Mouse (Mus musculus) G1E (cell line): ENCODE measurements at regions not wholly inside any gene's neighbourhood (a gene's known extent, or its start where the extent isn't known, plus 50 kb on each side); places are given as distances from the start of the nearest gene placed in this dataset.

ENCODE experiments used
- ATAC-seq: 2 replicates; pipeline ENCODE4 v1.8.0; 2016; ENCODE audit warnings: mild to moderate bottlenecking; ENCODE audit not compliant: insufficient number of reproducible peaks, poor library complexity, low FRiP score, severe bottlenecking; ENCODE audit errors: extremely low read depth
- DNase-seq: peaks from one replicate; pipeline ENCODE4 v3.0.0; 2012; ENCODE audit warnings: low spot score
- H3K27me3 ChIP-seq: 2 replicates; pipeline ENCODE4 v1.6.1; 2012; ENCODE audit warnings: mild to moderate bottlenecking, low read length, inconsistent platforms; ENCODE audit not compliant: insufficient read depth
- H3K36me3 ChIP-seq: replicated peaks from 2 replicates; pipeline ENCODE3; 2012; ENCODE audit warnings: mild to moderate bottlenecking, inconsistent platforms
- H3K4me1 ChIP-seq: 2 replicates; pipeline ENCODE4 v1.6.1; 2012; ENCODE audit warnings: low read depth, low read length, inconsistent platforms, mixed read lengths; ENCODE audit not compliant: insufficient read depth
- H3K4me3 ChIP-seq: 2 replicates; pipeline ENCODE4 v1.5.1; 2012; ENCODE audit warnings: low read depth, mild to moderate bottlenecking, inconsistent platforms, low read length, moderate library complexity, mixed read lengths
- H3K9me3 ChIP-seq: replicated peaks from 2 replicates; pipeline ENCODE4 v1.6.1; 2012; ENCODE audit warnings: inconsistent platforms
- CTCF ChIP-seq: IDR thresholded peaks from 2 replicates; pipeline ENCODE4 v1.5.1; 2012; ENCODE audit warnings: low read depth, low read length, inconsistent platforms, mixed read lengths
- GATA1 ChIP-seq: IDR thresholded peaks from 2 replicates; pipeline ENCODE4 v1.6.1; 2012; ENCODE audit warnings: borderline replicate concordance, low read length, inconsistent platforms, mixed read lengths
- GATA2 ChIP-seq: IDR thresholded peaks from 2 replicates; pipeline ENCODE4 v1.6.1; 2012; ENCODE audit warnings: low read depth, low read length, inconsistent platforms, borderline replicate concordance
- POLR2AphosphoS5 ChIP-seq: IDR thresholded peaks from 2 replicates; pipeline ENCODE4 v1.6.1; 2012; ENCODE audit warnings: low read depth, low read length, inconsistent platforms; ENCODE audit not compliant: insufficient replicate concordance
- TAL1 ChIP-seq: conservative IDR thresholded peaks from 2 replicates; pipeline ENCODE4 v1.6.1; 2012; ENCODE audit warnings: low read depth, low read length, inconsistent platforms, mixed read lengths

GRCm38 (mm10) chr1:137262806-137263370 lies 302.6 kb upstream of the Nr5a2 start:
- Histone ChIP-seq H3K4me1 (no peaks in the 10 kb centered on the region), H3K9me3 (peaks cover 44% of the 10 kb centered on the region), H3K36me3 (no peaks in the 10 kb centered on the region), H3K4me3 (no peak overlapping the region), H3K27me3 (no peaks in the 10 kb centered on the region)
- no peak for ATAC-seq
- no peak for TF ChIP-seq CTCF
- no peak for TF ChIP-seq TAL1
- TF ChIP-seq POLR2AphosphoS5, result no peak
- no peak for TF ChIP-seq GATA1
- TF ChIP-seq GATA2, result no peak
- DNase-seq, result no peak

DNA sequence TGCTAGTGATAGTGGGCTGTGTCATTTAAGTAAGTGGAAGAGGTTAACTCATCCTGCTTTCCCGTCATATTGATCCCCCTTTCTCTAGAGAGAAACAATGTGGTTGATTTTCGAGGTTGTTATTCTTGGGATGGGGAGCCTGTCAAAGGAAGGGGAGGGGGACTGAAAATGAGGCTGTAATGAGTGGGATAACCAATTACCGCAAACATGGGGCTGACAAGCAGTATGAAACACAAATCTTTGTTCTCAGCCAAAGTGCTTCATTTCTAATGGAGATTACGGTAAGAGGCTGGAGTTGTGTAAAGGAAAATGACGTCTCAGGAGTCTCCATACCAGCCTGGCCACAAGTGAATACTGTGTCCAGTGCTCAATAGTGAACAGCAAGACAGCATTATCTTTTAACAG lies 301.9 kb upstream of the Nr5a2 start:
- TF ChIP-seq TAL1 (no peak), CTCF (no peak), GATA1 (no peak), GATA2 (no peak), POLR2AphosphoS5 (no peak)
- DNase-seq (no peak), ATAC-seq (no peak)
- no peaks in the 10 kb centered on the region for H3K27me3 ChIP-seq
- H3K36me3 ChIP-seq, result no peaks in the 10 kb centered on the region
- peaks cover 38% of the 10 kb centered on the region for H3K9me3 ChIP-seq
- no peaks in the 10 kb centered on the region for H3K4me1 ChIP-seq
- H3K4me3 ChIP-seq, result no peak overlapping the region

GRCm38 (mm10) chr1:137256294-137256693 lies 296.0 kb upstream of the Nr5a2 start:
- TF ChIP-seq CTCF (no peak), POLR2AphosphoS5 (no peak)
- DNase-seq, result no peak
- no peak for ATAC-seq
- Histone ChIP-seq H3K4me1 (no peaks in the 10 kb centered on the region), H3K4me3 (no peak overlapping the region), H3K36me3 (no peaks in the 10 kb centered on the region), H3K27me3 (no peaks in the 10 kb centered on the region), H3K9me3 (peaks cover 38% of the 10 kb centered on the region)

DNA sequence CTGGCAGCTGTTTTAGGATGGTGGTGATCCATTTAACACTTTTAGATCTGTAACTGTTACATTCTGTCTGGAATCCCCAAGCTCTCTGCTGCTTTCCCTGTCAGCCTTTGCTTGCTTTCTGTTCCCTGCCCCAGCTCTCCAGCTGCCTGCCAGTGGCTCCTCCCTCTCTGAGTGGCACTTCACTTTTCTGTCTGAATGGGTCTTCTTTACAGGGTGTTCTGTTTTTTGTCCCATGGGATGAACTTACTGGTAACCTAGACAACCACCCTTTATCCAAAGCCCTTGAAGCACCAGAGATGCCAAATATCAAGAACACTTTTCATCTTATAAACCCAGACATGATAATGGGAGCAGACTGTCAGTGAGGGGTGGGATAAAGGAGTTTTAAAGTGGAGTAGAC lies 294.8 kb upstream of the Nr5a2 start:
- no peaks in the 10 kb centered on the region for H3K36me3 ChIP-seq
- no peak overlapping the region for H3K4me3 ChIP-seq
- no peaks in the 10 kb centered on the region for H3K4me1 ChIP-seq
- H3K9me3 ChIP-seq, result peaks cover 37% of the 10 kb centered on the region
- ATAC-seq (no peak), DNase-seq (no peak)
- TF ChIP-seq GATA1 (no peak), TAL1 (no peak), POLR2AphosphoS5 (no peak), CTCF (no peak), GATA2 (no peak)
- H3K27me3 ChIP-seq, result no peaks in the 10 kb centered on the region

DNA sequence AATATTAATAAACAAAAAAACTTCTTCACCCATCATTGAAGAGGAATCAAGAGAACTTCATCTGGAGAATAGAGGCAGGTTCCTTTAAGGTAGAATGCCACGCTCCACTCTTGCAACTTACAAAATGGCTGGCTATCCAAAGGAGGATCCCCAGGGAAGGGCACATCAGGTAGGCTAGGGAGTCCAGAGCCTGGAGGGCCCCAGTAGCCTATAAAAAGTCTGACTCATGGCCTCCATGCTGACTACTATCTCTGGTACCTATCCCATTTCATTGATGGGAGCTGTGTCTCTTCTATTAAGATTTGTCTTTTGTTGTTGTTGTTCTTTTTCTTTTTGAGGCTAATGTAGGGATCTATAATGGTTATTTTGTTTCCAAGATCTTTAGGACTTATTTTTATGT lies 294.4 kb upstream of the Nr5a2 start:
- TF ChIP-seq GATA1 (no peak), POLR2AphosphoS5 (no peak), CTCF (no peak), GATA2 (no peak), TAL1 (no peak)

DNA sequence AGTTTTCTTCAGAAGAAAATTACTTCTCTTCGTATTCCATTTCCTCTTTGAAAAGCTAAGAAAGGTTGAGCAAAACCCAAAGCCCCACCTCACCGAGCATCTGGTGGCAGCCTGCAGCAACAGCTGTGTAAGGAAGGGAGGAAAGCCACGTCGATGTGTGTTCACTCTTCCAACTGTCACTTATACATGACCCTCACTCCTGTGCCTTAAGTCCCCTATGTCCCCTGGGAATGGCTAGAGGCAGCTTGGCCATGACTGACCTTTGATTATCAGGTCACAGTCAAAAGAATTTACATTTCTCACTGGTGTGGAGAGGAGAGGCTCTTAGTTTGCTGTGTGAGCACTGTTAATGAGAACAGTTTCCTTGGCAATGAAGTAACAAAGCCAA lies 266.8 kb upstream of the Nr5a2 start:
- Histone ChIP-seq H3K27me3 (no peaks in the 10 kb centered on the region), H3K36me3 (no peaks in the 10 kb centered on the region), H3K4me1 (no peaks in the 10 kb centered on the region), H3K4me3 (no peak overlapping the region), H3K9me3 (peaks cover 53% of the 10 kb centered on the region)
- DNase-seq (no peak), ATAC-seq (no peak)
- TF ChIP-seq CTCF, result no peak
- no peak for TF ChIP-seq TAL1
- TF ChIP-seq GATA1, result no peak
- no peak for TF ChIP-seq GATA2
- no peak for TF ChIP-seq POLR2AphosphoS5

More for the DNA sequence above, 294.4 kb upstream of the Nr5a2 start:
- Histone ChIP-seq H3K36me3 (no peaks in the 10 kb centered on the region), H3K4me1 (no peaks in the 10 kb centered on the region), H3K27me3 (no peaks in the 10 kb centered on the region), H3K9me3 (peaks cover 37% of the 10 kb centered on the region), H3K4me3 (no peak overlapping the region)
- DNase-seq (no peak), ATAC-seq (no peak)

DNA sequence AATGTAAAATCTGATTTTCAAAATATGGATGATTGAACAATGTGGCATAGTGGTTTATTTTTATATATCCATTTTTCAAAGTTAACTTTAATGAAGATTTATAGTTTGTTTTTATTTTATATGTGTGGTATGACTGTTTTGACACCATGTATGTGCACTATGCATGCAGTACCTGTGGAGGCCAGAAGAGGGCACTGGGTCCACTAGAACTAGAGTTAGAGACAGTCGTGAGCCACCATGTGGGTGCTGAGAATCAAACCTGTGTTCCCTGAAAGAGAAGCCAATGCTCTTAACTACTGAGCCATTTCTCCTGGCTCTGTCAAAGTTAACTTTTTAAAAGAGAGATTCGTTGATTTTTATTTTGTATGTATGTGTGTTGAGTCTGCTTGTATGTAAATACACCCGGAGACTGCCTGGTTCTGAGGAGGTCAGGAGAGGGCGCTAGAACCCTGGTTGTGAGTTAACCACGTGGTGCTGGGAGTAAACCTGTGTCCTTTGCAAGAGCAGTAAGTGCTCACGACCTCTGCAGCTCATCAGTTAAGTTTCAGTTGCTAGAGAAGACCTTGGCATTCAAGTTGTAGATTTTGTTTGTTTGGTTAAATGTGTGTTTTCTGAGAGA lies 266.3 kb upstream of the Nr5a2 start:
- H3K9me3 ChIP-seq, result peaks cover 53% of the 10 kb centered on the region
- no peaks in the 10 kb centered on the region for H3K27me3 ChIP-seq
- H3K4me1 ChIP-seq, result no peaks in the 10 kb centered on the region
- DNase-seq, result no peak
- no peak overlapping the region for H3K4me3 ChIP-seq
- TF ChIP-seq CTCF (no peak), GATA2 (no peak), POLR2AphosphoS5 (no peak), GATA1 (no peak), TAL1 (no peak)
- no peaks in the 10 kb centered on the region for H3K36me3 ChIP-seq
- ATAC-seq, result no peak
